Mouse (Mus musculus) heart, adult 2 months (tissue): ENCODE measurements around the gene D5Ertd579e. TPM values are rescaled to one million over a fixed set of nuclear protein-coding genes. Genes with fewer than 3 reads are reported as not detected.

Source experiments
- DNase-seq, 2 experiments: peaks; one replicate each; pipeline ENCODE4 v3.0.0; 2021
- H3K27ac ChIP-seq: fragments of 200-600 bp; 2 replicates; pipeline ENCODE4 v1.8.1; 2022
- H3K27me3 ChIP-seq: fragments of 200-500 bp; 2 replicates; pipeline ENCODE4 v1.6.1; 2012; ENCODE audit warnings: mild to moderate bottlenecking, low read length, inconsistent platforms, mixed read lengths; ENCODE audit not compliant: control insufficient read depth, insufficient read depth
- H3K36me3 ChIP-seq: fragments of 200-500 bp; 2 replicates; pipeline ENCODE4 v1.6.1; 2012; ENCODE audit warnings: low read length, inconsistent platforms; ENCODE audit not compliant: control insufficient read depth, insufficient read depth
- H3K4me1 ChIP-seq: fragments of 200-500 bp; 2 replicates; pipeline ENCODE4 v1.6.1; 2011; ENCODE audit warnings: low read length; ENCODE audit not compliant: control insufficient read depth, insufficient read depth
- H3K4me3 ChIP-seq: fragments of 200-600 bp; 2 replicates; pipeline ENCODE4 v1.8.1; 2022
- H3K79me2 ChIP-seq: fragments of 200-500 bp; replicated peaks from 2 replicates; pipeline ENCODE4 v1.6.1; 2012; ENCODE audit warnings: mild to moderate bottlenecking, inconsistent platforms, low read length, moderate library complexity, mixed read lengths; ENCODE audit not compliant: control insufficient read depth, insufficient read depth
- H3K9ac ChIP-seq: fragments of 200-500 bp; 2 replicates; pipeline ENCODE4 v1.6.1; 2012; ENCODE audit warnings: low read depth, mild to moderate bottlenecking, control low read depth, inconsistent platforms, low read length, mixed read lengths
- CTCF ChIP-seq: fragments of 200-600 bp; IDR thresholded peaks from 2 replicates; pipeline ENCODE4 v1.8.1; 2022; ENCODE audit warnings: antibody characterized with exemption, mild to moderate bottlenecking, moderate library complexity
- EP300 ChIP-seq: fragments of 200-500 bp; IDR thresholded peaks from 2 replicates; pipeline ENCODE4 v1.6.1; 2011; ENCODE audit warnings: low read depth, low read length, control low read depth; ENCODE audit not compliant: insufficient read depth
- POLR2A ChIP-seq: fragments of 200-500 bp; IDR thresholded peaks from 2 replicates; pipeline ENCODE4 v1.6.1; 2011; ENCODE audit warnings: mild to moderate bottlenecking, low read depth, low read length, control low read depth; ENCODE audit not compliant: insufficient read depth
- WGBS: fragments of 180-500 bp; shearing (Covaris S2); methylation state at CpG from one replicate; pipeline ENCODE4 v1.1.7; 2018; 5-methylcytosine and 5-hydroxymethylcytosine counted together
- intact Hi-C: fragments of 180-260 bp; cut with DNase I; formaldehyde crosslinking; loops from one replicate; pipeline ENCODE4 v1.15.1; 2025
- polyA plus RNA-seq: library from polyadenylated mRNA; depleted of rRNA; stranded (reverse); fragments of >200 nt; gene quantifications from 2 replicates; pipeline ENCODE4 v1.2.3, GENCODE M21; 2012
- total RNA-seq, 2 experiments: library from RNA; stranded (reverse); gene quantifications; 2 replicates each; pipeline ENCODE4 v1.2.3; 2021

Gene D5Ertd579e
- total and polyA plus RNA-seq, 3 experiments, result 22.5 to 104 (median 81.8) TPM

GRCm38 (mm10) chr5:36584299-36584698, 111.5 kb downstream of the D5Ertd579e start:
- Histone ChIP-seq H3K79me2 (peaks cover 1% of the 10 kb centered on the region; the same call in 1 of the 2 replicates), H3K4me3 (no peak overlapping the region), H3K36me3 (no peaks in the 10 kb centered on the region), H3K27ac (no peak overlapping the region), H3K27me3 (no peaks in the 10 kb centered on the region), H3K9ac (no peak overlapping the region), H3K4me1 (no peaks in the 10 kb centered on the region; the same call in 1 of the 2 replicates)
- no peak for DNase-seq
- WGBS, result 67% methylated on average over 6 of the region's 6 CpGs
- intact Hi-C loops, result loop anchor here (5.0 kb wide), 3 partner anchors 113 to 158 kb away; partner anchors contain the start of genes D5Ertd579e and Grpel1
- TF ChIP-seq EP300 (no peak), CTCF (peak; percentile 58), POLR2A (no peak)

- peak overlapping the region; percentile 87 for H3K4me3 ChIP-seq
- 1% methylated on average over 54 of the region's 54 CpGs for WGBS
- DNase-seq, result peak; percentile 99 to 100
- no peaks in the 10 kb centered on the region for H3K36me3 ChIP-seq
- H3K79me2 ChIP-seq, result peaks cover 3% of the 10 kb centered on the region; the same call in 1 of the 2 replicates
- intact Hi-C loops, result loop anchor here (1.0 to 5.0 kb wide), 6 partner anchors 52 to 215 kb away; partner anchors contain the start of genes Ccdc96, D5Ertd579e, Grpel1 and Mrfap1
- no peaks in the 10 kb centered on the region; the same call in 1 of the 2 replicates for H3K4me1 ChIP-seq
- H3K27ac ChIP-seq, result peak overlapping the region; percentile 85
- TF ChIP-seq POLR2A, result peak; percentile 82
- TF ChIP-seq EP300, result no peak
- peak; percentile 34 for TF ChIP-seq CTCF
- H3K27me3 ChIP-seq, result no peaks in the 10 kb centered on the region
- peak overlapping the region; percentile 72 for H3K9ac ChIP-seq
Observed at GRCm38 (mm10) chr5:36581924-36582642, 113.7 kb downstream of the D5Ertd579e start.

GRCm38 (mm10) chr5:36581259-36581923, 114.4 kb downstream of the D5Ertd579e start:
- H3K27me3 ChIP-seq, result no peaks in the 10 kb centered on the region
- no peaks in the 10 kb centered on the region for H3K36me3 ChIP-seq
- peak overlapping the region; percentile 87 for H3K4me3 ChIP-seq
- H3K9ac ChIP-seq, result peak overlapping the region; percentile 68
- H3K79me2 ChIP-seq, result peaks cover 4% of the 10 kb centered on the region; the same call in 1 of the 2 replicates
- TF ChIP-seq CTCF, result no peak
- no peak for TF ChIP-seq EP300
- no peak for TF ChIP-seq POLR2A
- H3K27ac ChIP-seq, result peak overlapping the region; percentile 38
- intact Hi-C loops, result loop anchor here (5.0 kb wide), 3 partner anchors 116 to 161 kb away; partner anchors contain the start of genes D5Ertd579e and Grpel1
- DNase-seq, result no peak
- no peaks in the 10 kb centered on the region; the same call in 1 of the 2 replicates for H3K4me1 ChIP-seq
- WGBS, result 4% methylated on average over 40 of the region's 40 CpGs

GRCm38 (mm10) chr5:36579967-36580366, 115.9 kb downstream of the D5Ertd579e start:
- H3K27ac ChIP-seq, result no peak overlapping the region

GRCm38 (mm10) chr5:36578982-36579381, 116.8 kb downstream of the D5Ertd579e start:
- Histone ChIP-seq H3K4me3 (no peak overlapping the region), H3K79me2 (peaks cover 4% of the 10 kb centered on the region; the same call in 1 of the 2 replicates), H3K27ac (no peak overlapping the region), H3K36me3 (0 out of 2 replicates have a peak, but pooled peaks cover 4% of the 10 kb centered on the region), H3K4me1 (peaks cover 15% of the 10 kb centered on the region), H3K9ac (no peak overlapping the region), H3K27me3 (no peaks in the 10 kb centered on the region)
- WGBS, result 50% methylated on average over 2 of the region's 2 CpGs
- no peak for DNase-seq
- intact Hi-C loops, result no loop called here
- TF ChIP-seq POLR2A, result no peak
- TF ChIP-seq EP300, result no peak
- no peak for TF ChIP-seq CTCF

More at GRCm38 (mm10) chr5:36579967-36580366, 115.9 kb downstream of the D5Ertd579e start:
- H3K79me2 ChIP-seq, result peaks cover 4% of the 10 kb centered on the region; the same call in 1 of the 2 replicates
- 83% methylated on average over 7 of the region's 7 CpGs for WGBS
- TF ChIP-seq CTCF (no peak), EP300 (no peak), POLR2A (no peak)
- peaks cover 8% of the 10 kb centered on the region for H3K4me1 ChIP-seq
- DNase-seq, result no peak
- H3K36me3 ChIP-seq, result 0 out of 2 replicates have a peak, but pooled peaks cover under 1% of the 10 kb centered on the region
- H3K9ac ChIP-seq, result no peak overlapping the region
- H3K4me3 ChIP-seq, result no peak overlapping the region
- intact Hi-C loops, result loop anchor here (5.0 kb wide), 3 partner anchors 117 to 162 kb away; partner anchors contain the start of genes D5Ertd579e and Grpel1
- no peaks in the 10 kb centered on the region for H3K27me3 ChIP-seq
